Mouse (Mus musculus) midbrain, embryonic 16.5 days (tissue): ENCODE results near the gene Paics. TPM values are rescaled to one million over a fixed set of nuclear protein-coding genes. Genes with fewer than 3 reads are reported as not detected.
A peak's percentile ranks its signal among the peaks of the same experiment; 100 is the strongest.

Experiments
- ATAC-seq: fragments of 200-750 bp; cut with Nextera tagmentation; 2 replicates; pipeline ENCODE4 v1.8.0; 2017; ENCODE audit warnings: moderate TSS enrichment
- H3K27ac ChIP-seq: fragments of 300-500 bp; sonication (generic); 2 replicates; pipeline ENCODE4 v1.5.1; 2014; ENCODE audit warnings: mild to moderate bottlenecking, low read length, mixed read lengths
- H3K27me3 ChIP-seq: fragments of 300-500 bp; sonication (generic); 2 replicates; pipeline ENCODE4 v1.6.1; 2014; ENCODE audit warnings: low read depth, low read length, mixed read lengths; ENCODE audit not compliant: control insufficient read depth, insufficient read depth
- H3K36me3 ChIP-seq: fragments of 300-500 bp; sonication (generic); 2 replicates; pipeline ENCODE4 v1.6.1; 2014; ENCODE audit warnings: mild to moderate bottlenecking, low read length, moderate library complexity, mixed read lengths; ENCODE audit not compliant: control insufficient read depth, insufficient read depth
- H3K4me1 ChIP-seq: fragments of 300-500 bp; sonication (generic); 2 replicates; pipeline ENCODE4 v1.6.1; 2014; ENCODE audit warnings: mild to moderate bottlenecking, low read length, mixed read lengths; ENCODE audit not compliant: control insufficient read depth, insufficient read depth
- H3K4me2 ChIP-seq: fragments of 300-500 bp; sonication (generic); 2 replicates; pipeline ENCODE4 v1.6.1; 2014; ENCODE audit warnings: mild to moderate bottlenecking, low read length, mixed read lengths
- H3K4me3 ChIP-seq: fragments of 300-500 bp; sonication (generic); 2 replicates; pipeline ENCODE4 v1.5.1; 2014; ENCODE audit warnings: low read depth, mild to moderate bottlenecking, low read length, moderate library complexity, mixed read lengths
- H3K9ac ChIP-seq: fragments of 300-500 bp; sonication (generic); 2 replicates; pipeline ENCODE4 v1.6.1; 2014; ENCODE audit warnings: low read depth, low read length, mixed read lengths
- H3K9me3 ChIP-seq: fragments of 300-500 bp; sonication (generic); replicated peaks from 2 replicates; pipeline ENCODE4 v1.6.1; 2014; ENCODE audit warnings: mild to moderate bottlenecking, low read length, mixed read lengths; ENCODE audit not compliant: control insufficient read depth, poor library complexity, severe bottlenecking
- WGBS: fragments of 180-500 bp; shearing (Covaris S2); extraction: QIAGEN DNeasy Blood & Tissue Kit; methylation state at CpG from one replicate; pipeline ENCODE4 v1.1.7; 2014; 5-methylcytosine and 5-hydroxymethylcytosine counted together
- polyA plus RNA-seq: library from polyadenylated mRNA; unstranded; fragments of >200 nt; fragmentation: Nextera tagmentation; extraction: Ambion mirVana; gene quantifications from 2 replicates; pipeline ENCODE4 v1.2.1, GENCODE M21; 2015

Gene Paics
- polyA plus RNA-seq, 1 experiment from 2014 or later = 163 TPM

DNA sequence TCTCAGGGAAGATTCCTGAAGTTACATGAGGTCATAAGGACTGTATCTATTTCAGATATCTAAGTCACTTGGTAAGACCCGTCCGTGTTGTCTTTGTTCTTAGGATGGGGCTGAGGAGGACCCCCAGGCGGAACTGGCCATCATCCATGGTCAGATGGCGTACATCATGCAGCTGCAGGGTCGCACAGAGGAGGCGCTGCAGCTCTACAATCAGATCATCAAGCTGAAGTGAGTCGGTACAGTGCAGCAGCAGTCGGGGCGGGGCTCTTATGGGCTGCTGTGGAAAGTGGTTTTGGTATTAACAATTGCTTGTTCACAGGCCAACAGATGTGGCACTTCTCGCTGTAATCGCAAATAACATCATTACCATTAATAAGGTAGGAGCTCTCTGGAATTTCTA, 32.9 kb downstream of the Paics start:
- H3K36me3 ChIP-seq = peaks cover 46% of the 10 kb centered on the region
- H3K9ac ChIP-seq = no peak overlapping the region
- H3K4me3 ChIP-seq = no peak overlapping the region
- H3K9me3 ChIP-seq = no peaks in the 10 kb centered on the region
- no peaks in the 10 kb centered on the region for H3K4me1 ChIP-seq
- no peak for ATAC-seq
- no peaks in the 10 kb centered on the region for H3K27me3 ChIP-seq
- H3K27ac ChIP-seq = no peak overlapping the region
- 93% methylated on average over 11 of the region's 11 CpGs for WGBS
- no peak overlapping the region for H3K4me2 ChIP-seq

DNA sequence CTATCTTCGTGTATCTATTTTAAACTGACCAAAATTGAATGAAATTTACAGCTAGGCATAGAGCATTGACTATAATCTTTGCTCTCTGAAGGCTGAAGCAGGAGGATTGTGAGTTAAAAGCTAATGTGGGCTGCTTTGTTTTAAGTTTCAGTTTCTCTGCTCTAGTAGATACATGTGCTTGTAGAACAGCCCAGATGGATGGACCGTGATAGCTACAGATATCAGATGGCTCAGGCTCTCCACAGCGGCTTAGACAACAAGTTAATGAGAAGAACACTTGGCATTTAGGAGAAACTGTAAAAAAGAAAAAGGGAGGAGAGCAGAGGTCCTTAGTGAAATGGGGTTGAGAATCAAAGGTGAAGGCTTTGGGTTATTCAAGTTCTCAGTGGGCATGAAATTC, 39.7 kb downstream of the Paics start:
- H3K4me2 ChIP-seq = no peak overlapping the region
- no peak overlapping the region for H3K4me3 ChIP-seq
- no peak for ATAC-seq

DNA sequence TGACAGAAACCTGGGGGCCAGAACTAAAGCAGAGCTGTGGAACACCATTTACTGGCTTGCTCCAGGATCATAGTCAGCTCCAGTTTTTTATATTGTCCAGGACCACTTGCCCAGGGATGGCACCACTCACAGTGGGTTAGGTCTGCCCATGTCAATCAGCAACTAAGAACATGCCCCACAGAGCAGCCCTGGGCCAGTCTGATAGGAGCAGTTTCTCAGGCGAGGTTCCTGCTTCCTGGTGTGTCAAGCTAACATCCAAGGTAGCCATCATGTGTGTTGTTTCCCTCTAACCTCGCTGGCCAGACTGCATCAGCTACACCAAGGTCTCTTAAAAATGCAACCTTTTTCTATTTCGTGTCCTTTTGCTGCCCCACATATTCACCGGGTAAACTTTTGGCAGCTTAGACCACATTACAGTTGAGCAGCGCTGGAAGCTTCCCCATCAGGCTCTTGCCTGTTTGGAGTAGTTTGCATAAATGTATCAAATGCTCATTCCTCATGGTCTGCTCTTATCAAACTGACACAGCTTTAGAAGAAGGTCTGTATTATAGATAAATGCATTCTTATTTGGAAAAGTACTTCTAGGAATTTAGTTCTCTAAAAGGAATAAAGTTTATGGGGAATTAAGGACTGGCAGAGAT, 42.2 kb downstream of the Paics start:
- no peak overlapping the region for H3K4me2 ChIP-seq
- H3K4me3 ChIP-seq = no peak overlapping the region
- H3K9ac ChIP-seq = no peak overlapping the region
- peaks cover 50% of the 10 kb centered on the region for H3K36me3 ChIP-seq
- no peaks in the 10 kb centered on the region for H3K27me3 ChIP-seq
- ATAC-seq = no peak
- no peaks in the 10 kb centered on the region for H3K9me3 ChIP-seq
- 95% methylated on average over 5 of the region's 5 CpGs for WGBS
- no peaks in the 10 kb centered on the region for H3K4me1 ChIP-seq
- no peak overlapping the region for H3K27ac ChIP-seq

More for the DNA sequence above, 39.7 kb downstream of the Paics start:
- Histone ChIP-seq H3K9ac (no peak overlapping the region), H3K4me1 (no peaks in the 10 kb centered on the region), H3K27me3 (no peaks in the 10 kb centered on the region), H3K27ac (no peak overlapping the region), H3K36me3 (peaks cover 45% of the 10 kb centered on the region), H3K9me3 (no peaks in the 10 kb centered on the region)
- 98% methylated on average over 3 of the region's 3 CpGs for WGBS

DNA sequence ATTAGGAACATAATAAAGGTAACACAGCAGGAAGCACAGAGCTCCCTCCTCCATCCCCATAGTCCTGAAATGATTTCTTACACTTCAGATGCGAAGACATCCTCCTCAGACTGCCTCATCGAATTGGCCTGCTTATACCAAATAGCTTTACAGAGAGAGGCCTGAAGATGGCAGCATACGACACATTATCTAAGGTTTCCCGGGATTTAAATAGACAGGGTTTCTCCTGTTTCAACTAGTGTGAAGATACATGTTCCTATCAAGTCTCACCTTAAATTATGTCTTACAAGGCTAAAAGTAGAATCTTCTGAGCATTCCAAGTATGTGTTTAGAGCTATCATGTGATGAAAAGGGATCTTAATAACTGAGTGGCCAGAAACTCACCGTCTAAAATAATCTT, 47.3 kb downstream of the Paics start:
- H3K36me3 ChIP-seq = peaks cover 31% of the 10 kb centered on the region
- 45% methylated on average over 5 of the region's 5 CpGs for WGBS
- no peak overlapping the region for H3K9ac ChIP-seq
- H3K4me3 ChIP-seq = no peak overlapping the region
- no peaks in the 10 kb centered on the region for H3K4me1 ChIP-seq
- H3K4me2 ChIP-seq = no peak overlapping the region
- H3K27ac ChIP-seq = no peak overlapping the region
- peak; percentile 36; the same call in 1 of the 2 replicates for ATAC-seq
- no peaks in the 10 kb centered on the region for H3K27me3 ChIP-seq
- H3K9me3 ChIP-seq = no peaks in the 10 kb centered on the region

DNA sequence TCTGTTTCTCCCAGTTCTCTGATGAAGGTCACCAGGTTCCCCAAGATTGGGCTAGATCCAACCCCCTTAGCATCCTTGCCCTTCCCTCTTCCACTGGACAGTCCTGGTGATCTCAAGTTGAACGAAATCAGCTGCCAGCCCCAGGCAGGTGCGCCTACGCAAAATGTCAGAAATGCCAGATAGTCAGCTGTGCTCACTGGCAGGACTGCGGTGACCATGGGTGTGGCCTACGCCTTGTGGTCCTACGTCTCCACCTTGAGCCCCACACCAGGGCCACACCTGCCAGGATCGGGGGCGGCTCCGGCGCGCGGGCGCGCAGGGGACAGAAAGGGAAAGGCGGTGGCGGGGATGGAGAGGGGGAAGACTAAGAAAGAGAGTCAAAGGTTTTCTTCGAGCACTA, 50.1 kb downstream of the Paics start:
- no peak for ATAC-seq
- no peaks in the 10 kb centered on the region for H3K9me3 ChIP-seq
- H3K4me2 ChIP-seq = no peak overlapping the region
- H3K4me3 ChIP-seq = no peak overlapping the region
- no peaks in the 10 kb centered on the region for H3K4me1 ChIP-seq
- H3K9ac ChIP-seq = no peak overlapping the region
- H3K27ac ChIP-seq = no peak overlapping the region
- 95% methylated on average over 17 of the region's 17 CpGs for WGBS
- H3K36me3 ChIP-seq = peaks cover 18% of the 10 kb centered on the region
- no peaks in the 10 kb centered on the region for H3K27me3 ChIP-seq

DNA sequence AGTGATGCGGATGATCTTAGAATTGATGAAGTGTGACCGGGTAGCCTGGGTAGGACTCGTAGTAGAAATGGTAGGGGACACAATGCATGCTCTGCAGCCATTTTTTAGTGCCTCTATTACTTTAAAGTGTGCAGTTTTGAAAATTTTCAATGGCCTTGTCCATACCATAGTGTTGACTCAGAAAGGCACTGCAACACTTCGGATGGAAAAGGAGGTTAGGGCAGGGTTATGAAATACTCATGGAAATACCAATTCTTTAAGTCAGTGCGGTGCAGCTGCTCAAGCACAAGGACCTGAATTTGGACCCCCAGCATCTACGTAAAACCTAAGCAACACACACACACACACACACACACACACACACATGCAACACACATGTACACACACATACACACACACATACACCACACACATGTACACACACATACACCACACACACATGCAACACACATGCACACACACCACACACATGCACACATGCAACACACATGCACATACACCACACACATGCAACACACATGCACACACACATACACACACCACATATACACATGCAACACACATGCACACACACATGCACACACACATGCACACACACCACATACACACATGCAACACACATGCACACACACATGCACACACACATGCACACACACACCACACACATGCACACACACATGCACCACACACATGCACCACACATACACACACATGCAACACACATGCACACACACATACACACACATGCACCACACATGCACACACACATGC, 53.1 kb downstream of the Paics start, which contains the start of gene Arl9:
Gene Arl9, plus strand, starts transcription at position 5 of the 771 bp plus-strand sequence.
- ATAC-seq = no peak
- WGBS = 94% methylated on average over 6 of the region's 6 CpGs
- no peak within 1 kb of the TSS for H3K27ac ChIP-seq

DNA sequence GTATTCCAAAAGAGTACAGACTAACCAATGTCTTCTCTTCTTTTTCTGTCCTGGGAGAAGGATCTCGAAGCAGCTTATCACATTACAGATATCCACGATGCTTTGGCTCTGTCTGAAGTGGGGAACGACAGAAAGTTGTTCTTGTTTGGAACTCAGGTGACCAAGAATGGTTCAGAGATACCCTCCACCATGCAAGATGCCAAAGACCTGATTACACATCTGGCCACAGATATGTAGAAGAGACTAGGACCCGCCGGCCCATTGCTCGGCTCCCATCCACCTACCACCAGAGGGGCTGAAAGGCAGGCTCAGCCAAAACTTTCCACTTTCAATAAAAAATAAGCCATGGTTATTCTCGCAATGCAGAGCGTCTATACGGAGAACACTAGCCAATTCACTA, 59.2 kb downstream of the Paics start:
- ATAC-seq = no peak
- no peak overlapping the region for H3K4me2 ChIP-seq
- H3K27ac ChIP-seq = no peak overlapping the region
- H3K4me3 ChIP-seq = no peak overlapping the region
- no peaks in the 10 kb centered on the region for H3K4me1 ChIP-seq
- WGBS = 95% methylated on average over 9 of the region's 9 CpGs
- no peaks in the 10 kb centered on the region for H3K27me3 ChIP-seq
- no peaks in the 10 kb centered on the region for H3K9me3 ChIP-seq
- no peaks in the 10 kb centered on the region for H3K36me3 ChIP-seq
- no peak overlapping the region for H3K9ac ChIP-seq

More for the DNA sequence above, 53.1 kb downstream of the Paics start, which contains the start of gene Arl9:
- H3K36me3 ChIP-seq = peaks cover 4% of the 10 kb centered on the region
- H3K27me3 ChIP-seq = no peaks in the 10 kb centered on the region
- no peaks in the 10 kb centered on the region for H3K4me1 ChIP-seq
- H3K4me3 ChIP-seq = no peak within 1 kb of the TSS
- H3K4me2 ChIP-seq = no peak within 1 kb of the TSS
- no peaks in the 10 kb centered on the region for H3K9me3 ChIP-seq
- H3K9ac ChIP-seq = no peak within 1 kb of the TSS

DNA sequence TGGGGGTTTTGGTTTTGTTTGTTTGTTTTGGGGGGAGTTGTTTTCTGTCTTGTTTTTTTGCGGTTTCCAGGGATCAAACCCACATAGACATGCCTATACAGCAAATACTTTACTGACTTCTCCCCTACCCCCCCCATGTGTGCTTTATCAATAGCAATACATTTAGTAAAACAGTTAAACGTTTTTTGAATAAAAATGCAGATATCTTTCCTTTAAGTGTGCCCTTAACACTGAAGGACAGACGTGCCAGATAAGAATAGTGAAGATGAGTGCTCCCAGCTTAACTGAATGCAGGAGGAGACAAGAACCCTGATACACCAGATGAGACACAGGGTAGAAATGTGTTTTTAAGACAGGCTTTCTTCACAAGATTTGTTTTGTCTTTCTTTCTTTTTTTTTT, 60.0 kb downstream of the Paics start:
- Histone ChIP-seq H3K36me3 (no peaks in the 10 kb centered on the region), H3K9me3 (no peaks in the 10 kb centered on the region), H3K9ac (no peak overlapping the region), H3K27me3 (no peaks in the 10 kb centered on the region), H3K4me3 (no peak overlapping the region), H3K4me1 (no peaks in the 10 kb centered on the region), H3K4me2 (no peak overlapping the region), H3K27ac (no peak overlapping the region)
- 66% methylated on average over 3 of the region's 3 CpGs for WGBS
- ATAC-seq = no peak

DNA sequence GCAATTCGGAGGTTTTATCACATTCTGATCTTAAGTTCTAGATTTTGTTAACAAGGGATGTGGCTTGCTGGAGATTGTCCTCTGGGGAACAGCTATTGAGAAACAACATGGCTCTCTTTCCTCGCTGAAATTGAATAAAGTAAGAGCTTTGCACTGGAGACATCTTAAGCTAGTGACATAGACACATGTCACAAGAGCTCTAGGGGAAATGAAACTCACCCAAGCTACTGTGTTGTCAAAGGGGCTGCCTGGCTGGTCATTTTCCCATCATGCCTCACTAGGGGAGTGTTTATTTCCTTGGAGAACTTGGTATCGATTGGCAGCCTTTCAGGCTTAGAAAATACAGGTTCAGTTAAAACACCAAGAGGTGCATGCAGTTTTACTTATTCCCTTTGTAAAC, 62.1 kb downstream of the Paics start:
- Histone ChIP-seq H3K27ac (no peak overlapping the region), H3K4me1 (no peaks in the 10 kb centered on the region), H3K27me3 (no peaks in the 10 kb centered on the region), H3K9ac (no peak overlapping the region), H3K36me3 (no peaks in the 10 kb centered on the region), H3K9me3 (no peaks in the 10 kb centered on the region), H3K4me3 (no peak overlapping the region), H3K4me2 (no peak overlapping the region)
- no peak for ATAC-seq
- 85% methylated on average over 3 of the region's 3 CpGs for WGBS
